ENCODE assay signal across 8 mouse cellular contexts in genomic region chr14:46787787-46788504, GRCm38 (mm10). TPM values are rescaled to one million over a fixed set of nuclear protein-coding genes. Genes with fewer than 3 reads are reported as not detected.
DNase-seq lines count a peak whose midpoint lies in the region; ATAC-seq and TF ChIP-seq lines count a peak whose summit lies in the region.

Gene Cnih1, minus strand, starts transcription at chr14:46788411.

- 0 out of 2 replicates have a peak, but pooled peaks cover 2% of the 10 kb centered on the region for H3K36me3 ChIP-seq in ES-E14 (ENCODE audit: control insufficient read depth, insufficient read depth, low read length, poor library complexity, severe bottlenecking)
- no peaks in the 10 kb centered on the region for H3K36me3 ChIP-seq in forebrain, embryonic 16.5 days (ENCODE audit: control insufficient read depth, insufficient read depth)
- H3K36me3 ChIP-seq in lung, embryonic 14.5 days (ENCODE audit: insufficient read depth): peaks cover 16% of the 10 kb centered on the region
- H3K36me3 ChIP-seq in thymus, adult 2 months (ENCODE audit: control insufficient read depth, insufficient read depth, low read length): no peaks in the 10 kb centered on the region

- H3K27ac ChIP-seq in ES-E14 (ENCODE audit: insufficient read depth, low read depth, low read length, poor library complexity, severe bottlenecking): peak within 1 kb of the TSS; percentile 78
- peak within 1 kb of the TSS; percentile 96 for H3K27ac ChIP-seq in forebrain, embryonic 16.5 days (ENCODE audit: low read length)
- peak within 1 kb of the TSS; percentile 96 for H3K27ac ChIP-seq in layer of hippocampus, adult 2 months
- H3K27ac ChIP-seq in lung, embryonic 14.5 days (ENCODE audit: low read depth): peak within 1 kb of the TSS; percentile 99
- H3K27ac ChIP-seq in olfactory bulb, adult 2 months (ENCODE audit: insufficient read depth, low read depth, low read length): peak within 1 kb of the TSS; percentile 92
- H3K27ac ChIP-seq in thymus, adult 2 months (ENCODE audit: control insufficient read depth, insufficient read depth, low read length): no peak within 1 kb of the TSS

- H3K9ac ChIP-seq in ES-E14 (ENCODE audit: insufficient read depth, low read depth, low read length, poor library complexity, severe bottlenecking): peak within 1 kb of the TSS; percentile 99
- H3K9ac ChIP-seq in forebrain, embryonic 16.5 days (replicated peaks; ENCODE audit: low read depth, low read length): peak within 1 kb of the TSS; percentile 98
- H3K9ac ChIP-seq in lung, embryonic 14.5 days: peak within 1 kb of the TSS; percentile 98

- in situ Hi-C loops in ES-E14 (cut with MboI; ENCODE audit: low sequenced_read_pairs in 2 of 2, unreplicated experiment in 2 of 2): no loop called here

- TF ChIP-seq POLR2A in olfactory bulb, adult 2 months (IDR thresholded peaks at IDR 0.05; ENCODE audit: insufficient read depth, low read depth, low read length): peak; percentile 51; the same call in 1 of the 2 replicates
- peak; percentile 29; the same call in 1 of the 2 replicates for TF ChIP-seq POLR2A in thymus, adult 2 months (IDR thresholded peaks at IDR 0.05; ENCODE audit: control insufficient read depth, extremely low read depth, insufficient read depth, low read length, poor library complexity)

- H3K4me1 ChIP-seq in ES-E14 (ENCODE audit: control insufficient read depth in 2 of 2, insufficient read depth in 2 of 2, low read length in 2 of 2, poor library complexity in 1 of 2): peaks cover 0 to 3% of the 10 kb centered on the region in 2 experiments; a peak in 1 of 4 replicates
- peaks cover 12% of the 10 kb centered on the region for H3K4me1 ChIP-seq in forebrain, embryonic 16.5 days (replicated peaks; ENCODE audit: control insufficient read depth, insufficient read depth, low read length)
- H3K4me1 ChIP-seq in lung, embryonic 14.5 days (ENCODE audit: insufficient read depth): no peaks in the 10 kb centered on the region; the same call in 1 of the 2 replicates
- H3K4me1 ChIP-seq in olfactory bulb, adult 2 months (ENCODE audit: control insufficient read depth, insufficient read depth, low read length): peaks cover 8% of the 10 kb centered on the region; the same call in 1 of the 2 replicates
- H3K4me1 ChIP-seq in thymus, adult 2 months (replicated peaks; ENCODE audit: control insufficient read depth, insufficient read depth, low read length): peaks cover 4% of the 10 kb centered on the region

- peak within 1 kb of the TSS; percentile 81 to 95 for H3K4me3 ChIP-seq in ES-E14 (ENCODE audit: insufficient read depth in 1 of 2, low read depth in 1 of 2, low read length in 2 of 2, poor library complexity in 1 of 2, severe bottlenecking in 1 of 2)
- peak within 1 kb of the TSS; percentile 91 for H3K4me3 ChIP-seq in forebrain, embryonic 16.5 days (replicated peaks; ENCODE audit: low read length)
- H3K4me3 ChIP-seq in layer of hippocampus, adult 2 months: peak within 1 kb of the TSS; percentile 88
- H3K4me3 ChIP-seq in lung, embryonic 14.5 days (ENCODE audit: low read depth, low read length): peak within 1 kb of the TSS; percentile 95
- peak within 1 kb of the TSS; percentile 100 for H3K4me3 ChIP-seq in olfactory bulb, adult 2 months (ENCODE audit: insufficient read depth, low read depth, low read length)
- peak within 1 kb of the TSS; percentile 61 for H3K4me3 ChIP-seq in thymus, adult 2 months (ENCODE audit: control insufficient read depth, insufficient read depth, low read length)

- intact Hi-C loops in heart, postnatal 36 days (cut with DNase I): no loop called here

- peak; percentile 98 for ATAC-seq in forebrain, embryonic 16.5 days
- ATAC-seq in lung, embryonic 14.5 days (ENCODE audit: insufficient read depth): peak; percentile 96

- no peaks in the 10 kb centered on the region for H3K27me3 ChIP-seq in forebrain, embryonic 16.5 days (replicated peaks; ENCODE audit: control insufficient read depth, insufficient read depth, low read length)
- H3K27me3 ChIP-seq in lung, embryonic 14.5 days (ENCODE audit: insufficient read depth, low read length): no peaks in the 10 kb centered on the region
- no peaks in the 10 kb centered on the region for H3K27me3 ChIP-seq in thymus, adult 2 months (ENCODE audit: control insufficient read depth, insufficient read depth, low read length)

- peak; percentile 94 for TF ChIP-seq CTCF in layer of hippocampus, adult 2 months (conservative IDR thresholded peaks at IDR 0.05)
- peak; percentile 64 for TF ChIP-seq CTCF in lung, embryonic 14.5 days (IDR thresholded peaks at IDR 0.05; ENCODE audit: low read depth)
- TF ChIP-seq CTCF in olfactory bulb, adult 2 months (IDR thresholded peaks at IDR 0.05; ENCODE audit: insufficient read depth, low read depth, low read length): peak; percentile 33; the same call in 1 of the 2 replicates
- TF ChIP-seq CTCF in thymus, adult 2 months (IDR thresholded peaks at IDR 0.05; ENCODE audit: borderline replicate concordance, control insufficient read depth, extremely low read depth, insufficient read depth, low read length, poor library complexity): peak; percentile 91

- under 1% methylated on average over 58 of the region's 86 CpGs for WGBS in forebrain, embryonic 16.5 days
- under 1% methylated on average over 83 of the region's 86 CpGs for WGBS in lung, embryonic 14.5 days
- under 1% methylated on average over 86 of the region's 86 CpGs for WGBS in olfactory bulb, adult 2 months
- under 1% methylated on average over 85 of the region's 86 CpGs for WGBS in thymus, adult 2 months

- peak within 1 kb of the TSS; percentile 68 for H3K4me2 ChIP-seq in forebrain, embryonic 16.5 days (ENCODE audit: low read length)
- H3K4me2 ChIP-seq in lung, embryonic 14.5 days: peak within 1 kb of the TSS; percentile 68

- DNase-seq in ES-E14 (ENCODE audit: low read depth, low spot score): peak; percentile 78
- DNase-seq in cerebellum, adult 11-12 months: peak; percentile 88
- peak; percentile 91 for DNase-seq in heart, postnatal 36 days
- peak; percentile 87 to 94 for DNase-seq in layer of hippocampus, adult 2 months (ENCODE audit: low spot score in 2 of 2)
- peak; percentile 96 for DNase-seq in lung, embryonic 14.5 days
- DNase-seq in thymus, adult 2 months: peak; percentile 92

- no peaks in the 10 kb centered on the region for H3K9me3 ChIP-seq in ES-E14 (ENCODE audit: control insufficient read depth, insufficient read depth, low read depth, low read length)
- H3K9me3 ChIP-seq in forebrain, embryonic 16.5 days (ENCODE audit: control insufficient read depth, low read length): no peaks in the 10 kb centered on the region
- no peaks in the 10 kb centered on the region for H3K9me3 ChIP-seq in lung, embryonic 14.5 days (ENCODE audit: low read depth, low read length)

TF ChIP-seq in ES-E14, 5 proteins besides CTCF, POLR2A, EP300 and RAD21:
- TF ChIP-seq CHD2 (IDR thresholded peaks at IDR 0.05; ENCODE audit: low read depth, low read length): no peak
- TF ChIP-seq HCFC1 (IDR thresholded peaks at IDR 0.05; ENCODE audit: borderline replicate concordance, insufficient read depth, low read length): 0 out of 2 replicates have a peak, but pooled peaks have one; percentile 63
- TF ChIP-seq MAFK (IDR thresholded peaks at IDR 0.05; ENCODE audit: insufficient read depth, low read depth, low read length): 0 out of 2 replicates have a peak, but pooled peaks have one; percentile 13
TF ChIP-seq in ES-E14: peak in this region for 2.

RNA-seq across cellular contexts. Expression of gene Cnih1, which starts in this region (rescaled TPM):
- 45.0 and 65.4 TPM in 2 replicates for total RNA-seq in ES-E14 (2012; rRNA removed)
- 155 and 159 TPM in 2 replicates for polyA plus RNA-seq in forebrain, embryonic 16.5 days (2015; fragmentation: Nextera tagmentation; extraction: Ambion mirVana)
- 10 to 100 TPM; 51.1 to 51.7 TPM for total RNA-seq in heart, postnatal 36 days (2021)
- total RNA-seq in layer of hippocampus, adult 2 months (2021): 10 to 100 TPM; 70.1 to 79.6 TPM
- polyA plus RNA-seq in lung, embryonic 14.5 days (2014; fragmentation: Nextera tagmentation; extraction: Ambion mirVana): 205 and 208 TPM in 2 replicates
- not detected in 2 replicates for polyA plus RNA-seq in olfactory bulb, adult 2 months (2012; ENCODE audit: insufficient read depth, insufficient read length, low replicate concordance, missing spikeins)
- polyA plus RNA-seq in thymus, adult 2 months (2012; rRNA removed): 59.0 and 63.6 TPM in 2 replicates

Comparison
In these comparisons a context has a peak if more than half of its experiments do, and no peak if none do; other contexts are left out.
1. RNA of gene Cnih1 (polyA plus RNA-seq): 205 to 208 TPM in lung, embryonic 14.5 days, 155 to 159 TPM in forebrain, embryonic 16.5 days and 59.0 to 63.6 TPM in thymus, adult 2 months; not detected in olfactory bulb, adult 2 months; every median in the first group is over 10 times any median in the second.
2. CTCF ChIP-seq: peak in every context shown above with its lines; median percentile 94 in layer of hippocampus, adult 2 months; 91 in thymus, adult 2 months; 64 in lung, embryonic 14.5 days; 33 in olfactory bulb, adult 2 months.
3. Peak in every context shown above with its lines, with median percentiles within 50 percentile points of each other: DNase-seq, H3K4me3 ChIP-seq and H3K9ac ChIP-seq.